Mouse (Mus musculus) lung, embryonic 16.5 days (tissue): ENCODE data around the gene Ubqln1. TPM values are rescaled to one million over a fixed set of nuclear protein-coding genes. Genes with fewer than 3 reads are reported as not detected.

Experiments used
- ATAC-seq: fragments of 200-750 bp; cut with Nextera tagmentation; 2 replicates; pipeline ENCODE4 v1.8.0; 2017; ENCODE audit warnings: low read depth, mild to moderate bottlenecking, moderate library complexity
- H3K27ac ChIP-seq: fragments of 300-500 bp; sonication (generic); 2 replicates; pipeline ENCODE4 v1.5.1; 2014; ENCODE audit warnings: mild to moderate bottlenecking, control low read depth, low read length
- H3K27me3 ChIP-seq: fragments of 300-500 bp; sonication (generic); 2 replicates; pipeline ENCODE4 v1.6.1; 2014; ENCODE audit warnings: low read depth, low read length, mixed read lengths; ENCODE audit not compliant: control insufficient read depth, insufficient read depth
- H3K36me3 ChIP-seq: fragments of 300-500 bp; sonication (generic); 2 replicates; pipeline ENCODE4 v1.6.1; 2014; ENCODE audit warnings: low read length; ENCODE audit not compliant: control insufficient read depth, insufficient read depth
- H3K4me1 ChIP-seq: fragments of 300-500 bp; sonication (generic); replicated peaks from 2 replicates; pipeline ENCODE4 v1.6.1; 2014; ENCODE audit warnings: low read length, mixed read lengths; ENCODE audit not compliant: control insufficient read depth, insufficient read depth
- H3K4me2 ChIP-seq: fragments of 300-500 bp; sonication (generic); 2 replicates; pipeline ENCODE4 v1.6.1; 2014; ENCODE audit warnings: low read depth, low read length, control low read depth
- H3K4me3 ChIP-seq: fragments of 300-500 bp; sonication (generic); 2 replicates; pipeline ENCODE4 v1.5.1; 2014; ENCODE audit warnings: mild to moderate bottlenecking, low read length, control low read depth
- H3K9ac ChIP-seq: fragments of 300-500 bp; sonication (generic); 2 replicates; pipeline ENCODE4 v1.6.1; 2014; ENCODE audit warnings: low read length, control low read depth
- H3K9me3 ChIP-seq: fragments of 300-500 bp; sonication (generic); 2 replicates; pipeline ENCODE4 v1.6.1; 2016; ENCODE audit warnings: low read length; ENCODE audit not compliant: control insufficient read depth
- WGBS: fragments of 180-500 bp; shearing (Covaris S2); extraction: QIAGEN DNeasy Blood & Tissue Kit; methylation state at CpG from one replicate; pipeline ENCODE4 v1.1.7; 2014; 5-methylcytosine and 5-hydroxymethylcytosine counted together
- polyA plus RNA-seq: library from polyadenylated mRNA; unstranded; fragments of >200 nt; fragmentation: Nextera tagmentation; extraction: Ambion mirVana; gene quantifications from 2 replicates; pipeline ENCODE4 v1.2.1, GENCODE M21; 2015

The Ubqln1 gene
- polyA plus RNA-seq, 1 experiment from 2014 or later, result 87.8 TPM

DNA sequence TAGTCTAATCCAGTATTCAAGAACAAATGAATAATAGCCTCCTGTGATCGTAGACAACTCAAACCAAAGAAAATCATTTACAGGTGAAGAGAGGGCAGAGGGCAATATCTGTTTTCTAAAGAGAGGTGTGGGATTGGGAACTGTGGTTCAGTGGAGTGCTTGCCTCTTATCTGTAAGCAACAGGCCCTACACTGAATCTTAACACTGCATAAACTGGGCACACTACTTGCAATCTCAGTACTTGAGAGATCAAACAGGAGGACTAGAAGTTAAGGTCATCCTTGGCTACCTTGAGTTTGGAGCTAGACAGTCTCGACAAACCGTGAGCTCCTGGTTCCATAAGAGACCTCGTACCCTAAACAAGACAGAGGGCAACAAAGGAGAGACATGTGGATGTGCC lies 9.4 kb downstream of the Ubqln1 start:
- no peaks in the 10 kb centered on the region for H3K36me3 ChIP-seq
- H3K27ac ChIP-seq, result no peak overlapping the region
- WGBS, result 80% methylated on average over 4 of the region's 4 CpGs
- no peaks in the 10 kb centered on the region for H3K27me3 ChIP-seq
- H3K4me1 ChIP-seq, result 0 out of 2 replicates have a peak, but pooled peaks cover 4% of the 10 kb centered on the region
- no peaks in the 10 kb centered on the region for H3K9me3 ChIP-seq
- H3K4me3 ChIP-seq, result no peak overlapping the region
- ATAC-seq, result no peak
- H3K9ac ChIP-seq, result no peak overlapping the region
- H3K4me2 ChIP-seq, result no peak overlapping the region

- no peak overlapping the region for H3K9ac ChIP-seq
- no peaks in the 10 kb centered on the region for H3K27me3 ChIP-seq
- H3K9me3 ChIP-seq, result no peaks in the 10 kb centered on the region
- ATAC-seq, result no peak
- H3K36me3 ChIP-seq, result no peaks in the 10 kb centered on the region
- H3K4me1 ChIP-seq, result 0 out of 2 replicates have a peak, but pooled peaks cover 4% of the 10 kb centered on the region
- no peak overlapping the region for H3K27ac ChIP-seq
- H3K4me3 ChIP-seq, result no peak overlapping the region
- no peak overlapping the region for H3K4me2 ChIP-seq
- WGBS, result 56% methylated on average over 4 of the region's 4 CpGs
Measured at GRCm38 (mm10) chr13:58204986-58205385, 10.5 kb downstream of the Ubqln1 start.

DNA sequence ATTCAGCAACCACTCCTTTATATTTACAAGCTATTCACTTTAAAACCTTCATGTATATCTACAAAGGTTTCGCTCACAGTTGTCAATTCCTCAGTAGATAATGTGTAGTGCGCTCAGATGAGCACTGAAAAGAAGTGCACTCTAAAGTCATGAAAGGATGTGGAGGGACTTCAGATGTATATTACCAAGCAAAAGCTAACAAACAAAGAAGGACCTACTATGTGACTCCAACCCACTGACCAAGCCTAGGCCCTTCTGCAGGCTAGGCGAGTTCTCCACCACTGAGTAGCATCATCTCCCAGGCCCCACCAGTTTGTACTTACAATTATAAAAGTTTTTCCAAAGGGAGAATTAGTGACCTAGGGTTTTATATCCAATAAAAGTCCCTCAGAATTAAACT lies 11.3 kb downstream of the Ubqln1 start:
- no peaks in the 10 kb centered on the region for H3K27me3 ChIP-seq
- no peaks in the 10 kb centered on the region for H3K4me1 ChIP-seq
- no peak overlapping the region for H3K4me2 ChIP-seq
- no peak overlapping the region for H3K27ac ChIP-seq
- no peaks in the 10 kb centered on the region for H3K36me3 ChIP-seq
- no peak overlapping the region for H3K9ac ChIP-seq
- H3K9me3 ChIP-seq, result no peaks in the 10 kb centered on the region
- no peak overlapping the region for H3K4me3 ChIP-seq
- 89% methylated on average over 3 of the region's 3 CpGs for WGBS
- no peak for ATAC-seq

DNA sequence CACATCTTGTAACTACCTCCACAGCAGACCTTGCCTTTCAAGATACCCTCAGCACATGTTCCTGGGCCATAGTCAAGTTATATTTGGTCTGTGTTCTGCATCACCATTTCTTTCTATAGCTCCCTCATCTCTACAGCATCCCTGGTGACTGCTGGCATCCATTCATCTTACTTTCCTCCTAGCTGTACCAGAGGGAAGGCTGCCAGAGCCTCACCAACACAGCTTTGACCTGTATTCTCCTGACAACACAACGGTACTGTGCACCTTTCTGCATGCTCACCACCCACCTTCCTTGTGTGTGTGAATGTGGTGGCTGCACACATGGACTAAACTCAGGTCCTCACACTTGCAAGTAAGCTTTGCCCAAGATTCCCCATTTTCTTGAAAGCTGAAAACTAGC lies 12.6 kb downstream of the Ubqln1 start:
- H3K9me3 ChIP-seq, result no peaks in the 10 kb centered on the region
- no peaks in the 10 kb centered on the region for H3K27me3 ChIP-seq
- no peak overlapping the region for H3K27ac ChIP-seq
- no peaks in the 10 kb centered on the region for H3K4me1 ChIP-seq
- no peak overlapping the region for H3K4me2 ChIP-seq
- no peak for ATAC-seq
- WGBS, result 93% methylated on average over 1 of the region's 1 CpGs
- H3K36me3 ChIP-seq, result peaks cover 2% of the 10 kb centered on the region; the same call in 1 of the 2 replicates
- no peak overlapping the region for H3K4me3 ChIP-seq
- no peak overlapping the region for H3K9ac ChIP-seq

- 87% methylated on average over 3 of the region's 3 CpGs for WGBS
- no peaks in the 10 kb centered on the region for H3K27me3 ChIP-seq
- H3K4me2 ChIP-seq, result no peak overlapping the region
- no peaks in the 10 kb centered on the region for H3K9me3 ChIP-seq
- ATAC-seq, result no peak
- peaks cover 8% of the 10 kb centered on the region for H3K36me3 ChIP-seq
- no peak overlapping the region for H3K4me3 ChIP-seq
- H3K4me1 ChIP-seq, result no peaks in the 10 kb centered on the region
- no peak overlapping the region for H3K9ac ChIP-seq
- no peak overlapping the region for H3K27ac ChIP-seq
Measured at GRCm38 (mm10) chr13:58201908-58202307, 13.5 kb downstream of the Ubqln1 start.

DNA sequence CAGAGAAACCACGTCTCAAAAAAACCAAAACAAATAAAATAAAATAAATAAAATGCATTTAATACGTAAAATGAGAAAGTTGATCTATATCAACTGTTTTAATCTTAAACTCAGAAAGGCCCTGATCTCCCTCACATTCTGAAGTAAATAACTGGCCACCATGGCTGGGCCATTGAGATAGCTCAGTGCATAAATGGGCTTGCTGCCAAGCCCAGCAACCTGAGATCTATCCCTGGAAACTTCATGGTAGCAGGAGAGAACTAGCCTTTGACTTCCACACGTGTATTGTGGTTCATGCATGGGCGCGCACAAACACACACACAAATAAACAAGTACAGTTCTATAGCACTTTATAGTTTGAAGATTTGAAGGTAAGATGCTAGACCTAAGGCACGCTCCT lies 14.1 kb downstream of the Ubqln1 start:
- H3K4me3 ChIP-seq, result no peak overlapping the region
- H3K9me3 ChIP-seq, result no peaks in the 10 kb centered on the region
- H3K36me3 ChIP-seq, result peaks cover 8% of the 10 kb centered on the region
- H3K27ac ChIP-seq, result no peak overlapping the region
- no peak for ATAC-seq
- 81% methylated on average over 6 of the region's 6 CpGs for WGBS
- H3K4me2 ChIP-seq, result no peak overlapping the region
- H3K9ac ChIP-seq, result no peak overlapping the region
- no peaks in the 10 kb centered on the region for H3K27me3 ChIP-seq
- no peaks in the 10 kb centered on the region for H3K4me1 ChIP-seq

DNA sequence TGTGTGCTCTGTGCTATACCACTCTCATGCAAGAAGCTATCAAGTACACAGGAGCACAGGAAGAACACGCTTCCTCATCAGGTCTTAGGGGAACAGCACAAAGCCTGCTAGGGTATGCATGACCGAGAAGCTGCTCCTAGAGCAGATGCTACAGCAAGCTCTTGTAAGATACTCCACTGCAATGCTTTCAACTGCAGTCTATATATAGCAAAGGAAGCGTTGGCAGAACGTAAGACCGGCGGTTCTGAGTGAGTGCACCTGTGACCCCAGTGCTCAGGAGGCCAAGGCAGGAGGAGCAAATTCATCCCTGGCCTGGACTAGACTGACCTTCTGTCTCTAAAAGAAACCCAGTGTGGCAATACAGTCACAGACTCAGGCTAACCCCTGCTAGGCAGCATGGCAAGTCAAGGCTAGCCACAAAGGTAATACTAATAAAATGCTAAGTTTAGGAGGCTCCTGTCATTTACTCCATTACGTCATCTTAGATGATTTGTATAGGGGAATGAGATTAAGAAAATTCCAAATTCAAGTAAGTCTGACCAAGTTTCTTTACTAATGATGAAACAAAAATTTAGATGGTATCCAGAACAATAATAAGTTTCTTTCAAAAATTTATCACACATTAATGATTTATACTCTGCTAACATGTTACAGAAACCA lies 17.3 kb downstream of the Ubqln1 start:
- Histone ChIP-seq H3K27ac (no peak overlapping the region), H3K9me3 (no peaks in the 10 kb centered on the region), H3K4me3 (no peak overlapping the region), H3K4me2 (no peak overlapping the region), H3K36me3 (peaks cover 11% of the 10 kb centered on the region), H3K9ac (no peak overlapping the region), H3K27me3 (no peaks in the 10 kb centered on the region), H3K4me1 (no peaks in the 10 kb centered on the region)
- no peak for ATAC-seq
- 76% methylated on average over 7 of the region's 7 CpGs for WGBS

DNA sequence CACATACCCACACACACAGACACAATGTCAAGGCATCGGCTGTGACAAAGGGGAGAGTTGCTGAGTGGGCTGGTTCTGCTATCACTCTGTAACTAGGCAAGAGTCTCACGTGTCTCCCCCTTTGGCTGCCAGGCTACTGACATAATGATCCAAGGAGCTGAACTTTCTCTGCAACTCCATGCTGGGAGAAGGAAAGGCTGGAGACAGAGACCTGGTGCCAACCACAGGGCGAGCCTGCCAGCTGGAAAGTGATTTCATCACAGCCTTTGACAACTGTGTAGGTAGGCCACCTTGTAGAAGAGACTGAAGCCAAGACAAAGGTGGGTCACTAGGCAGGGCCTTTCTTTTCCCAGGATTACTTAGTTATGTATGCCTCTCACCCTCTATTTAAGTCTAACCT lies 18.2 kb downstream of the Ubqln1 start:
- H3K27me3 ChIP-seq, result no peaks in the 10 kb centered on the region
- H3K4me1 ChIP-seq, result no peaks in the 10 kb centered on the region
- H3K27ac ChIP-seq, result no peak overlapping the region
- no peak overlapping the region for H3K4me2 ChIP-seq
- H3K36me3 ChIP-seq, result peaks cover 14% of the 10 kb centered on the region
- 79% methylated on average over 3 of the region's 3 CpGs for WGBS
- no peak for ATAC-seq
- H3K4me3 ChIP-seq, result no peak overlapping the region
- H3K9ac ChIP-seq, result no peak overlapping the region
- no peaks in the 10 kb centered on the region for H3K9me3 ChIP-seq

DNA sequence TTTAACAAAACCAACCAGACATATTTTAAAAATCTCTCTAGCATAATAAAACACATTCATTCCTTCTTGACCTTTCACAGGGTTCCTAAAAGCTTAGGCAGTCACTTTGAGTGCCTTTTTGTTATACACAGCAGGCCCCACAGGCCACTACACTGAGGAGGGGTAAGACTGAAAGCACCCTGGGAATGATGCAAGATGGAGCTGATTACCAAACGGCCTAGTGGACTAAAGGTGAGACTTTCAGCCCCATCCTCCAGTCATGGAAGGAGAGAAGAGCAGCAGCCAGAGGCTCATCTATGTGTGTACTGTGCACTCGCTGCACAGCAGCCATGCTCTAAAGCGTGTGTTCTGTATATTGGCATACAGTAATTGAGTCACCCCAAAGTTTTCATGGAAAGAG lies 20.5 kb downstream of the Ubqln1 start:
- WGBS, result 87% methylated on average over 3 of the region's 3 CpGs
- no peaks in the 10 kb centered on the region for H3K4me1 ChIP-seq
- no peak overlapping the region for H3K9ac ChIP-seq
- H3K36me3 ChIP-seq, result peaks cover 33% of the 10 kb centered on the region
- H3K27me3 ChIP-seq, result no peaks in the 10 kb centered on the region
- no peak overlapping the region for H3K4me3 ChIP-seq
- H3K9me3 ChIP-seq, result no peaks in the 10 kb centered on the region
- H3K27ac ChIP-seq, result no peak overlapping the region
- H3K4me2 ChIP-seq, result no peak overlapping the region
- no peak for ATAC-seq

DNA sequence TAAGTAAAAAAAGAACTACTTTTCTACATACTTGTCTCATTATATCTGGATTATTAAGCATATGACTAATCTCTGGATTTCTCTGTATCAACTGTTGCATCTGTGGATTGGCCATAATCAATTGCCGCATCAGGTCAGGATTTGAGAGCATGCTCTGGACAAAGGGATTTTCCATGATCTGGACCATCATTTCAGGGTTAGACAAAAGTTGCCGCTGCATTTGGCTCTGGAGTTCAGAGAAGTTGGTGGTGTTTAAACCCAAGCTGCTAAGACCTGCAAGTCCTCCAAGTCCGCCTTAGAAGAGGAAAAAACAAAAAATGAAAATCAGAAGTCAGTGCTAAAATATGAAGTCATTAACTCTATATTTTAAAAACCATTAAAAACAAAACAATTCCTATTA lies 22.2 kb downstream of the Ubqln1 start:
- WGBS, result over 99% methylated on average over 3 of the region's 3 CpGs
- ATAC-seq, result no peak
- H3K36me3 ChIP-seq, result peaks cover 37% of the 10 kb centered on the region

More for the DNA sequence above, 22.2 kb downstream of the Ubqln1 start:
- Histone ChIP-seq H3K4me2 (no peak overlapping the region), H3K4me3 (no peak overlapping the region), H3K9ac (no peak overlapping the region), H3K27me3 (no peaks in the 10 kb centered on the region), H3K9me3 (no peaks in the 10 kb centered on the region), H3K4me1 (no peaks in the 10 kb centered on the region), H3K27ac (no peak overlapping the region)
